Mouse (Mus musculus) layer of hippocampus, adult 8-10 months (tissue): ENCODE measurements around the gene Pfkfb1. TPM values are rescaled to one million over a fixed set of nuclear protein-coding genes. Genes with fewer than 3 reads are reported as not detected.

Experiments
- DNase-seq, 2 experiments: peaks; one replicate each; pipeline ENCODE4 v3.0.0; 2022; ENCODE audit warnings: low spot score in 2 of 2
- total RNA-seq, 4 experiments: library from RNA; stranded (reverse); gene quantifications; 2 replicates each; pipeline ENCODE4 v1.2.4; 2022

Gene Pfkfb1
- 1 to 10 TPM in 3 of 4 experiments, under 1 TPM in 1; 0.75 to 1.7 (median 1.4) TPM for total RNA-seq

- DNase-seq: peak; percentile 51 to 55
These were observed at the start of gene Pfkfb1 for GRCm38 (mm10) chrX:150588023-150588764. Gene Pfkfb1, plus strand, starts transcription at chrX:150588229.

DNA sequence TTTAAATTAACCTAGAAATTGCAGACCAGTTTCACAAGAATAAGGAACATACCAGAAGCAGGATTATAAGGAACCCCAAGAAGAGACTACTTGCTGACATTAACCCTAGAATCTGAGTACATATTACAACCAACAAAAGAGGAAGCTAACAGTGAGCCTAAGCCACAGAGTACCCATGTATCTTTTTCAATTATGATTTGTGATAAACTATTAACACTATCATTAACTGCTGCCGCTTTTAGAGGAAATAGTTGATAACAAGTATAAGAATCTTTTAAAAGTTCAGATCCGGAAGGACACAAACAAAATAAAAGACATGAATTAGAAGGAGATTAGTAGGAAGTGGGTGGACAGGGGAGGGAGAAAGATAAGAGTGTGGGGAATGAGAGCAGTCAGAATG is 47.9 kb upstream of the Pfkfb1 start:
- DNase-seq: no peak

- no peak for DNase-seq
These were observed 46.3 kb upstream of the Pfkfb1 start for GRCm38 (mm10) chrX:150541684-150542083.

- no peak for DNase-seq
These were observed 40.8 kb upstream of the Pfkfb1 start, which contains the start of gene Alas2 for GRCm38 (mm10) chrX:150547239-150547638. Gene Alas2, plus strand, starts transcription at chrX:150547375.

GRCm38 (mm10) chrX:150549639-150550038 is 38.4 kb upstream of the Pfkfb1 start:
- no peak for DNase-seq

DNA sequence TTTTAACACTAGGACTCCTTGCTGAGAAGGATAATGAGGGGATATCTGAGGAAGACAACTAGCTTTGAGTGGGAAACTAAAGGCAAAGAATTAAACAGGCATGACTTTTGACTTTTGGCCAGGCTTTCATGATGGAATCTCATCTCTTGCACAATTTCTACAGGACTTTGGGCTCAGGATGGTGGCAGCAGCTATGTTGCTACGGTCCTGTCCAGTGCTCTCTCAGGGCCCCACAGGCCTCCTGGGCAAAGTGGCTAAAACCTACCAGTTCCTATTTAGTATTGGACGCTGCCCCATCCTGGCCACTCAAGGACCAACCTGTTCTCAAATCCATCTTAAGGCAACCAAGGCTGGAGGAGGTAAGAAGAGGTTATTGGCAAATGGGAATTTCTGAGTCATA is 36.0 kb upstream of the Pfkfb1 start:
- DNase-seq: no peak

GRCm38 (mm10) chrX:150554032-150554431 is 34.0 kb upstream of the Pfkfb1 start:
- no peak for DNase-seq

GRCm38 (mm10) chrX:150564644-150565357 is 23.2 kb upstream of the Pfkfb1 start:
- no peak for DNase-seq

- no peak for DNase-seq
These were observed 6.1 kb upstream of the Pfkfb1 start for GRCm38 (mm10) chrX:150581921-150582320.

DNA sequence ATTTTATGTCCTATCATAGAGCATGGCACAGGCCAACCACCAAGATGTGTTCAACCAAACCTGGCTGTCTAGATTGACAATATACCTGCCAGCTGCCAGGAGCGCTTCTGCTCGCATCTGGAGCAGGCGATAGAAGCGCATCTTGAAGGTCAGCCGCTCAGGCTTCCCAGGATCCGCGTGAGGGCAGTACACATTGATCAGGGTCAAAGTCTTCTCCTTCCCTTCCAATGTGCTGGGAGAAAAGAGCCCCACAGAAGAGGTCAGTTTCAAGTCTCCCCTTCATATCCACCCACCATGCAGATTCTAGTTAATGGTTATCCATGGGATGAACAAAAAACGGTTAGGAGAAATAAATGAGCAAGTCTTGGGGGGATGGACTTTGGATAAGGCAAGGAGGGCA is 2.9 kb upstream of the Pfkfb1 start:
- DNase-seq: no peak

DNA sequence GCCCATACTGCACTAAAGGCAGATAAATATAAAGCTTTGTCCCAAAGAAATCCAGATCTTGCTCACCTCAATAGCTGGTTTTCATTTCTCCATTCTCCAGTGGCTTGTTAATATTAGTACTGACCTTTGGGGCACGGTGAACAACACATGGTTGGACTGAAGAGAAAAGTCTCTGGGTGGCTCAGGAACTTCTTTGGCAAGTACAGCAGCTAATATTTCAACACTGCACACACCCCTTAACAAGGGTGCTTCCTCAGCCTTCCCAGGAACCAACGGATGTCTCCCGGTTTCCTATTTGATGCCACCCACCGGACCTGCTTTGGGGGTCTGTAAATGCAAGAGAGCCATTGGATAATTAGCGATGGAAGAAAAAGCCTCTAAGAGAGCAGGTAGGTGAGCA is 1.7 kb downstream of the Pfkfb1 start, which contains the start of gene Apex2:
Apex2 (minus strand) TSS at position 173 of the 400 bp plus-strand sequence.
- no peak for DNase-seq

- no peak for DNase-seq
These were observed 5.4 kb downstream of the Pfkfb1 start for GRCm38 (mm10) chrX:150593266-150594035.

- no peak for DNase-seq
These were observed 6.1 kb downstream of the Pfkfb1 start for GRCm38 (mm10) chrX:150594176-150594575.

GRCm38 (mm10) chrX:150595016-150595760 is 7.2 kb downstream of the Pfkfb1 start:
- no peak for DNase-seq

DNA sequence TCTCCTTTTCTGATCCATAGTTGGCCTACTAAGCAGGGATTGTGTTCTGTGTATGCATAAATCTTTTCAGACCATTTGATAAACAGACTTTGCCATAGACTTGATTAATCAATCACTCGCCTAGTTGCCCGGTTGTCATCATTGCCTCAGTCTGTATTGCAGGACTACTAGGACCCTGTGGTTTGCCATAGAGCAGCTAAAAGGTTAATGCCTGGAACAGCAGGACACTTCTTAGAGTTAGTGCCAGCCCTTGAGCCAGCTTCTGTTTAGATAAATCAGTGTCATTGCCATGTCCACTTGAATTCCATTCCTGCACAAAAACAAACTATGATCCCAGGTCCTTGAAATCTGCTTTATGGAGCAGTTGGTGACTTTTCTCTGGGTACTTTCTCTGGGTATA is 10.9 kb downstream of the Pfkfb1 start:
- DNase-seq: no peak

DNA sequence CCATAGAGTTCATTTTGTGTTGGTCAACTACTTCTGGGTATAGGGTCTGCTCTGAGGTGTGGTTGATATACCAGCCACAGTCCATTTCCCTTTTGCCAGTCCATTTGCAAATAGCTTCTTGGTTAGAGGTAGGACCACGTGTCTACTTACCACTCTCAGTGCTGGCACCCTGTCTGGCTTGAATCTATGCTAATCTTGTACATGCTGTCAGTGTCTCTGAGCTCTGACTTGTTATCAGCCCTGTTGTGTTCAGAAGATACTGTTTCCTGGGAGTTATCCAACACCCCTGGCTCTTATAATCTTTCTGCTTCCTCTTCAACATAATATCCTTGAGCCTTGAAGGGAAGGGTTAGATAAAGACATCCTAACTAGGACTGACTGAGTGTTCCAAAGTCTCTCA is 48.4 kb downstream of the Pfkfb1 start:
- no peak for DNase-seq

- peak in 1 of 2 experiments; percentile 41 for DNase-seq
These were observed 68.3 kb downstream of the Pfkfb1 start for GRCm38 (mm10) chrX:150656122-150656907.

GRCm38 (mm10) chrX:150656908-150657796 is 69.1 kb downstream of the Pfkfb1 start, which contains the start of gene Tro:
Gene Tro, minus strand, starts transcription at chrX:150657583.
- no peak for DNase-seq

DNA sequence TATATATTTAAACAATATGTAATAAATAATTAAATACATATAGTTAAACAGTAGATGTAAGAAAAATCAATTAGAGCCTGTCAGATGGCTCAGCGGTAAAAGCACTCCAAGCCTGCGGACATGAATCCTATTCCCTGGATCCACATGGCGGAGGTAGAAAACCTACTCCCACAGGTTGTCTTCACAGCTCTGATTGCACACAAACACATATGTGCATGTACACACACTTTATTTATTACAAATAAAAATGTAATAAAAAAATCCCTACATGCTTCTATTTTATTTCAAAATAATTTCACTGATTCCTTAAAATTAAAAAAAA is 69.7 kb downstream of the Pfkfb1 start:
- DNase-seq: no peak
